Mouse (Mus musculus) stomach, embryonic 16.5 days (tissue): Measurements from ENCODE around the gene Jrkl. TPM values are rescaled to one million over a fixed set of nuclear protein-coding genes. Genes with fewer than 3 reads are reported as not detected.

Experiments
- ATAC-seq: fragments of 200-750 bp; cut with Nextera tagmentation; 2 replicates; pipeline ENCODE4 v1.8.0; 2017; ENCODE audit warnings: moderate number of reproducible peaks, moderate TSS enrichment; ENCODE audit not compliant: insufficient read depth, low FRiP score
- H3K27ac ChIP-seq: fragments of 300-500 bp; sonication (generic); 2 replicates; pipeline ENCODE4 v1.5.1; 2014; ENCODE audit warnings: low read length
- H3K27me3 ChIP-seq: fragments of 300-500 bp; sonication (generic); 2 replicates; pipeline ENCODE4 v1.6.1; 2014; ENCODE audit warnings: low read length, control low read depth, mixed read lengths; ENCODE audit not compliant: control insufficient read depth, insufficient read depth
- H3K36me3 ChIP-seq: fragments of 300-500 bp; sonication (generic); 2 replicates; pipeline ENCODE4 v1.6.1; 2014; ENCODE audit warnings: low read length; ENCODE audit not compliant: control insufficient read depth, insufficient read depth
- H3K4me1 ChIP-seq: fragments of 300-500 bp; sonication (generic); 2 replicates; pipeline ENCODE4 v1.6.1; 2014; ENCODE audit warnings: low read length, control low read depth, mixed read lengths; ENCODE audit not compliant: control insufficient read depth, insufficient read depth
- H3K4me2 ChIP-seq: fragments of 300-500 bp; sonication (generic); 2 replicates; pipeline ENCODE4 v1.6.1; 2014; ENCODE audit warnings: low read depth, low read length, mixed read lengths
- H3K4me3 ChIP-seq: fragments of 300-500 bp; sonication (generic); replicated peaks from 2 replicates; pipeline ENCODE4 v1.5.1; 2014; ENCODE audit warnings: mild to moderate bottlenecking, low read length
- H3K9ac ChIP-seq: fragments of 300-500 bp; sonication (generic); 2 replicates; pipeline ENCODE4 v1.6.1; 2014; ENCODE audit warnings: low read length
- H3K9me3 ChIP-seq: fragments of 300-500 bp; sonication (generic); replicated peaks from 2 replicates; pipeline ENCODE4 v1.6.1; 2016; ENCODE audit warnings: low read length, control low read depth; ENCODE audit not compliant: control insufficient read depth
- whole genome bisulfite sequencing: fragments of 180-500 bp; shearing (Covaris S2); extraction: QIAGEN DNeasy Blood & Tissue Kit; methylation state at CpG from one replicate; pipeline ENCODE4 v1.1.7; 2014; 5-methylcytosine and 5-hydroxymethylcytosine counted together
- polyA plus RNA-seq: library from polyadenylated mRNA; unstranded; fragments of >200 nt; fragmentation: Nextera tagmentation; extraction: Ambion mirVana; gene quantifications from 2 replicates; pipeline ENCODE4 v1.2.1, GENCODE M21; 2015

The Jrkl gene
- 9.7 and 12.5 TPM in 2 replicates for polyA plus RNA-seq

- WGBS: 4% methylated on average over 10 of the region's 10 CpGs
- peak within 1 kb of the TSS; percentile 83 for H3K9ac ChIP-seq
- no peaks in the 10 kb centered on the region for H3K36me3 ChIP-seq
- no peaks in the 10 kb centered on the region for H3K9me3 ChIP-seq
- H3K4me2 ChIP-seq: peak within 1 kb of the TSS; percentile 76
- H3K27ac ChIP-seq: peak within 1 kb of the TSS; percentile 89
- H3K4me1 ChIP-seq: peaks cover 18% of the 10 kb centered on the region
- ATAC-seq: no peak
- H3K4me3 ChIP-seq: peak within 1 kb of the TSS; percentile 72
- no peaks in the 10 kb centered on the region for H3K27me3 ChIP-seq
Observed at GRCm38 (mm10) chr9:13245481-13245880, at the start of gene Jrkl. Gene Jrkl (minus strand): TSS chr9:13245829.

GRCm38 (mm10) chr9:13287482-13287881, 41.9 kb upstream of the Jrkl start:
- 57% methylated on average over 2 of the region's 2 CpGs for WGBS
- Histone ChIP-seq H3K4me1 (no peaks in the 10 kb centered on the region), H3K36me3 (no peaks in the 10 kb centered on the region), H3K27ac (no peak overlapping the region), H3K9ac (no peak overlapping the region), H3K27me3 (no peaks in the 10 kb centered on the region), H3K9me3 (no peaks in the 10 kb centered on the region), H3K4me2 (no peak overlapping the region), H3K4me3 (no peak overlapping the region)
- no peak for ATAC-seq

GRCm38 (mm10) chr9:13273219-13273618, 27.6 kb upstream of the Jrkl start:
- Histone ChIP-seq H3K9me3 (no peaks in the 10 kb centered on the region), H3K4me3 (no peak overlapping the region), H3K9ac (no peak overlapping the region), H3K27me3 (no peaks in the 10 kb centered on the region), H3K4me2 (no peak overlapping the region), H3K27ac (no peak overlapping the region), H3K36me3 (no peaks in the 10 kb centered on the region), H3K4me1 (no peaks in the 10 kb centered on the region)
- no peak for ATAC-seq
- WGBS: 84% methylated on average over 1 of the region's 1 CpGs

DNA sequence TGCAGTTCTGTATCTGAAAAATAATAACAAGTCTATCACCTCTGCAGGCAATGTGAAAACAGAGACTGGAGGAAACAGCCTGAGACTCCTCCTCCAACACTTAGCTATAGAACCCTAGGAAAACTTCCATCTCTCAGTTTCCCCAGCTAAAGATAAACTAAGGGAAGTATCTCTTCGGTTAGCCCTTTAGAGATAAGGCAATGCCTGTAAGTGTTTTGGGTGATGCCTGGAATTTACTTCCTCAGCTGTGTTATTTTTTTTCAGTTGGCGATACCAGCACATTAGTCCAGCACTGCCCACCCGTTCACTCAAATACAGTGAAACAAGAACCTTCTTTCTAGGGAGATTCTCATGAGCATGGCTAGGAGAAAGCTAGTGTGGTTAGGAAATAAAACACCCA, 15.4 kb upstream of the Jrkl start:
- Histone ChIP-seq H3K36me3 (no peaks in the 10 kb centered on the region), H3K4me1 (no peaks in the 10 kb centered on the region), H3K4me3 (no peak overlapping the region), H3K4me2 (no peak overlapping the region), H3K9ac (no peak overlapping the region), H3K27ac (no peak overlapping the region), H3K27me3 (no peaks in the 10 kb centered on the region), H3K9me3 (no peaks in the 10 kb centered on the region)
- no peak for ATAC-seq
- 74% methylated on average over 3 of the region's 3 CpGs for WGBS

- Histone ChIP-seq H3K4me2 (no peak overlapping the region), H3K27me3 (no peaks in the 10 kb centered on the region), H3K9ac (no peak overlapping the region), H3K4me3 (no peak overlapping the region), H3K36me3 (no peaks in the 10 kb centered on the region), H3K9me3 (no peaks in the 10 kb centered on the region), H3K27ac (no peak overlapping the region), H3K4me1 (no peaks in the 10 kb centered on the region)
- whole genome bisulfite sequencing: 87% methylated on average over 2 of the region's 2 CpGs
- ATAC-seq: no peak
Observed at GRCm38 (mm10) chr9:13258173-13258572, 12.5 kb upstream of the Jrkl start.

- H3K9ac ChIP-seq: no peak overlapping the region
- no peak overlapping the region for H3K4me3 ChIP-seq
- no peaks in the 10 kb centered on the region for H3K9me3 ChIP-seq
- no peaks in the 10 kb centered on the region for H3K36me3 ChIP-seq
- no peak overlapping the region for H3K4me2 ChIP-seq
- no peaks in the 10 kb centered on the region for H3K27me3 ChIP-seq
- WGBS: 95% methylated on average over 1 of the region's 1 CpGs
- no peak for ATAC-seq
- no peaks in the 10 kb centered on the region for H3K4me1 ChIP-seq
- H3K27ac ChIP-seq: no peak overlapping the region
Observed at GRCm38 (mm10) chr9:13256726-13257125, 11.1 kb upstream of the Jrkl start.

DNA sequence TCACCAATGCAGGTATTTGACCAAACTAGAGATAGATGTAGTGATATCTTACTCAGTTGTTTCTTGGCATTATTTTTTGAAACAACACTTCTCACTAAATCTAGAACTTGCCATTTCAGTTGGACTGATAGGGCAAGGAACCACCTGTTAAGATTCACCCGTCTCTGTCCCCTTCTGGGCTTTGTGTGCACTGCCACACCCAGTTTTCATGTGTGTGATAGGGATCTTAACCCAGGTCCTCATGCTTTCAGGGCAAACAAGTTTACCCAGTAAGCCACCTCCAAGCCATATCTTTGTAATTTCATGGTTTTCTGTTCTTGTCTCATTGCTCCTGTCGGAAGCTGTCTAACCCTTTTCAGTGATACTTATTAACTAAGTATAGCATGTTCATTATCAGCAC, 5.6 kb upstream of the Jrkl start:
- Histone ChIP-seq H3K9ac (no peak overlapping the region), H3K4me2 (no peak overlapping the region), H3K36me3 (no peaks in the 10 kb centered on the region), H3K9me3 (no peaks in the 10 kb centered on the region), H3K27me3 (no peaks in the 10 kb centered on the region), H3K4me1 (peaks cover 5% of the 10 kb centered on the region; the same call in 1 of the 2 replicates), H3K4me3 (no peak overlapping the region), H3K27ac (no peak overlapping the region)
- no peak for ATAC-seq
- 70% methylated on average over 2 of the region's 2 CpGs for WGBS

GRCm38 (mm10) chr9:13248104-13248503, 2.5 kb upstream of the Jrkl start:
- H3K4me1 ChIP-seq: peaks cover 18% of the 10 kb centered on the region
- no peak overlapping the region for H3K27ac ChIP-seq
- no peak overlapping the region for H3K4me3 ChIP-seq
- 88% methylated on average over 4 of the region's 4 CpGs for WGBS
- no peak overlapping the region for H3K9ac ChIP-seq
- ATAC-seq: no peak
- no peak overlapping the region for H3K4me2 ChIP-seq
- no peaks in the 10 kb centered on the region for H3K9me3 ChIP-seq
- H3K36me3 ChIP-seq: no peaks in the 10 kb centered on the region
- no peaks in the 10 kb centered on the region for H3K27me3 ChIP-seq

DNA sequence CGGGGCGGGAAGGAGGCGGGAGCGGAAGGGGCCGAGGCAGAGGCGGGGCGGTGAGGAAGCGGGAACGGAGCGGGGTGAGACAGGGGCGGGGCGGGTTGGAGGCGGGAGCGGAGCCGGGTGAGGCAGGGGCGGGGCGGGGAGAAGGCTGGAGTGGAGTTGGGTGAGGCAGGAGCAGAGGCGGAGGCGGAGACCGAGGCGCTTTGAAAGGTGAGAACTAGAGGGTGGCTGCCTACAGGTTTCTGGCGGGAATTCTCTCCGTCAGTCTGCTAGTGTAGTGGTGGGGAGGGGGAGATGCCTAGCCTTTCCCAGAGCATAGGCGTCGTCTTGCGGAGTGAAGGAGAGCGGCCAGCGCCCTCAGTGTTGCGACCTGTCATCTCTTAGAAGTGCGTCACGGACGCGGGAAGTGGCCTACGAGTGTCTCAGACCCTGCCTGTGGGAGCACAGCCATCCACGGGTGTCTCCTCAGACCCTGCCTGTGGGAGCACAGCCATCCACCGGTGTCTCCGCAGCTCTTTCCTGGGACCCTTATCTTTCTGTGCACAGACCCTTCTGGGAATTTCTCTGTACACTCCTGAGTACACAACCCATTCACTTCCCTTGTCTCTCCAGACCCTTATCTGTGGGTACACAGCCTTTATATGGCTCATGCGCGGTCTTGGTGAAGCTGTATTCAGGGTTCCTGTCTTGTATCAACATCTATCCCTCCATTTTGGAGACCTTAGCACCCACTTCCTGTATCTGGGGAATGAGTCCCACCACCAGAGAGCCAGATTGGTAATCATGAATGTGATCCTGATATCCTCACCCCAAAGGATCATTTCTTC, 1.4 kb upstream of the Jrkl start, which contains the start of gene Ccdc82:
TSS of gene Ccdc82 (plus strand) at position 141 of the 824 bp plus-strand sequence.
- H3K4me3 ChIP-seq: peak within 1 kb of the TSS; percentile 72
- H3K36me3 ChIP-seq: no peaks in the 10 kb centered on the region
- peaks cover 18% of the 10 kb centered on the region for H3K4me1 ChIP-seq
- peak; percentile 100 for ATAC-seq
- no peaks in the 10 kb centered on the region for H3K27me3 ChIP-seq
- H3K9ac ChIP-seq: peak within 1 kb of the TSS; percentile 89
- peak within 1 kb of the TSS; percentile 87 for H3K4me2 ChIP-seq
- 2% methylated on average over 31 of the region's 39 CpGs for WGBS
- H3K27ac ChIP-seq: peak within 1 kb of the TSS; percentile 89
- H3K9me3 ChIP-seq: no peaks in the 10 kb centered on the region
